Mouse (Mus musculus): ENCODE results near the gene Map2k4.

DNA sequence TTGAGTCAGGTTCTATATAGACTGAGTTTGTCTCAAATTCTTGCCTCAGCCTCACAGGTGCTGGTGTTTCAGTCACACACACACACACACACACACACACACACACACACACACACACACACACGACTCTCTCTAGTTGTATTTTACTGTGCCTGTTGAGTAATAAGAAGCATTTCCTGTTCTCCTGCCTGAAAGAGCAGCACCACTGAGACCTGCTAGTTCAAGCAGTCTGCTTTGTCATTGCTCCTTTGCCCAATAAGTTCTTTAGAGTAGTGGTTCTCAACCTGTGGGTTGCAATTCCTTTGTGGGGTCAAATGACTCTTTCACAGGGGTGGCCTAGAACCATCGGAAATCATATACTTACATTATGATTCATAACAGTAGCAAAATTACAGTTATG lies 47.7 kb downstream of the Map2k4 start:
- TF ChIP-seq CTCF (IDR thresholded peaks at IDR 0.05; ENCODE audit: insufficient read depth, low read depth, low read length) (no peak), POLR2A (IDR thresholded peaks at IDR 0.05; ENCODE audit: insufficient read depth, low read depth, low read length) (no peak)
